Mouse (Mus musculus) left cerebral cortex, adult 2 months (tissue): Measurements from ENCODE around the gene Usp22. TPM values are rescaled to one million over a fixed set of nuclear protein-coding genes. Genes with fewer than 3 reads are reported as not detected.
"Not testable (repeated sequence)": the region's sequence is repeated elsewhere in the genome, so short reads cannot be mapped to it uniquely, and the experiment has no call there.

Experiments used
- DNase-seq, 2 experiments: peaks; one replicate each; pipeline ENCODE4 v3.0.0; 2021 to 2022; ENCODE audit warnings: low spot score in 2 of 2, mixed read lengths in 1 of 2; ENCODE audit errors: extremely low spot score in 1 of 2
- H3K27ac ChIP-seq: fragments of 200-600 bp; 2 replicates; pipeline ENCODE4 v1.8.1; 2022
- H3K4me3 ChIP-seq: fragments of 200-600 bp; 2 replicates; pipeline ENCODE4 v1.8.1; 2022
- CTCF ChIP-seq: fragments of 200-600 bp; IDR thresholded peaks from 2 replicates; pipeline ENCODE4 v1.8.1; 2022; ENCODE audit warnings: antibody characterized with exemption, mild to moderate bottlenecking, moderate library complexity
- intact Hi-C: fragments of 180-260 bp; cut with DNase I; formaldehyde crosslinking; loops from one replicate; pipeline ENCODE4 v1.15.1; 2025
- total RNA-seq, 2 experiments: library from RNA; stranded (reverse); gene quantifications; 2 replicates each; pipeline ENCODE4 v1.2.3; 2021

Gene Usp22
- total RNA-seq, 2 experiments from 2014 or later: 194 to 209 TPM

DNA sequence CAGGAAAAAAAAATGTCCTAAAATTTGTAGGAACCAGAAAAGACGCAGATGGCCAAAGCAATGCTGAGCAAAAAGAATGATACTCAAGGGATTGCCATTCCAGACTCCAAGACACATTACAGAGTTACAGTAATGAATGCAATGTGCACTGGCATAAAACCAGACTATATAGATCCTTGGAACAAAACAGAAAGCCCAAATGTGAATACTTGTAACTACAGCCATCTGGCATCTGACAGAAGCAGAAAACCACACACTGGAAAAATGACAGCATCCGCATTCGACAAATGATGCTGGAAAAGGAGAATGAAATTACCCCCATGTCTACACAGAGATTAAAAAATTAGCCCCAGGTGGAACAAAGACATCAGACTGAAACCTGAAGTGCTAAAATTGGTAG is 5.5 kb upstream of the Usp22 start:
- intact Hi-C loops: no loop called here
- Histone ChIP-seq H3K27ac (no peak overlapping the region), H3K4me3 (no peak overlapping the region)
- DNase-seq: no peak
- TF ChIP-seq CTCF: no peak

DNA sequence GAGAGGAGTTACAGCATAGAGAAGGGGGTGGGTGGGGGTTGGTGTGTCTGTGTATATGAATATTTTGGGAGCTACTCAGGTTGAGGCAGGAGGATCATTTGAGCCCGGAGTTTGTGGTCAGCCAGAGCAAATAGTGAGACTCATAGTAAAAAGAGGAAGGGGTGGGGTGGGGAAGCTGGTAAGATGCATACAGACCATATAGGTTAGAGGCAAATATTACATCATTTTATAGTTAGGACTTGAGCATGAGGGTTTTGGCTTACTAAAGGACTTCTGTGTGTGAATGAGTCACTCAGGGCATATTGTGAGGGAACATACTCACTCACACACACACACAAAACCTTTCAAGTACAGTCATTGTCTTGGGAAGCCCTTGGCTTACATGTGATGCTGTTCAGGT is 1.5 kb upstream of the Usp22 start:
- no peak overlapping the region for H3K4me3 ChIP-seq
- no peak overlapping the region for H3K27ac ChIP-seq
- no peak for DNase-seq
- no peak for TF ChIP-seq CTCF
- intact Hi-C loops: loop anchor here (5.0 kb wide), 1 partner anchor 231 kb away; no protein-coding TSS in a partner anchor

DNA sequence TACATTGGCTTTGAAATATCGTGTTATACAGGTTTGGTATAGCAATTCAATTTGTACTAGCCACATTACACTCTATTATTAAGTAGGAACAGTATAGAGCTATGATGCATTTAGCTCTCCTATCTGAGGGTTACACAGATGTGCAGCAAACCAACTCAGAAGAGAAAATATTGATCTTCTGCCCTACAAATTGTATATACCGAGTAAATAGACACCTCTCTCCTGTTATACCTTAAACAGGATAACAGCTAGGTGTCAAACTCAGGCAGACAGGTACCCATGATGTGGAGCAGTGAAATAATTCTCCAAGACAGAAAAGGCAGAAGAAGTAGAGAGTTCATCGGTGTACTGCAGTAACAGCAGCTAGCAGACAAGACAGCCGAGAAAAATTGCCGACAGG is 923 bp upstream of the Usp22 start:
- H3K27ac ChIP-seq: peak overlapping the region; percentile 81; the same call in 1 of the 2 replicates
- no peak for TF ChIP-seq CTCF

DNA sequence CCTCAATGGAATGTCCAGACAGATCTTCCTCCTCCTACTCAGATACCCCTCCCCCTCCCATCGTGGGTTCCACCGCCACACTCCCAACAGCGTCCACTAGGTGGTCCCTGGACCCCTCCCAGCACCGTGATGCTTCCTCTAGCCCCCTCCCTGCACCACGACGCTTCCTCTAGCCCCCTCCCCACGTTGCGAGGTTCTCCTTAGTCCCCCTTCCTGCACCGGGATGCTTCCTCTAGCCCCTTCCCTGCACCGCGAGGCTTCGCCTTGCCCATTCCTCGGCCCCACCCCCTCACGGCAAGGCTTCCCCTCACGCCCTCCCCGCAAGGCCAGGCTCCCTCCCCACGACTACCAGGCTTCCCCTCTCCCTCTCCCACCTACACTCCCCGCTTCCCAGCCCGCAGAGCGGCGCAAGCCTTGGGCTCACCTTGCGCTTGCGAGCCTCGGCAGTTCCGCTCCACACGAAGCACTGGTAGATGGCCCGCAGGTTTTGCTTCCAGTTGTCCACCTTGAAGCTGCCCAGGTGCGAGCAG is 499 bp downstream of the Usp22 start:
- DNase-seq: no peak
- Histone ChIP-seq H3K4me3 (peak overlapping the region; percentile 81), H3K27ac (peak overlapping the region; percentile 99)
- intact Hi-C loops: no loop called here
- peak; percentile 36 for TF ChIP-seq CTCF

More for the DNA sequence above, 923 bp upstream of the Usp22 start:
- DNase-seq: no peak
- H3K4me3 ChIP-seq: peak overlapping the region; percentile 43
- intact Hi-C loops: loop anchor here (5.0 kb wide), 1 partner anchor 232 kb away; no protein-coding TSS in a partner anchor

DNA sequence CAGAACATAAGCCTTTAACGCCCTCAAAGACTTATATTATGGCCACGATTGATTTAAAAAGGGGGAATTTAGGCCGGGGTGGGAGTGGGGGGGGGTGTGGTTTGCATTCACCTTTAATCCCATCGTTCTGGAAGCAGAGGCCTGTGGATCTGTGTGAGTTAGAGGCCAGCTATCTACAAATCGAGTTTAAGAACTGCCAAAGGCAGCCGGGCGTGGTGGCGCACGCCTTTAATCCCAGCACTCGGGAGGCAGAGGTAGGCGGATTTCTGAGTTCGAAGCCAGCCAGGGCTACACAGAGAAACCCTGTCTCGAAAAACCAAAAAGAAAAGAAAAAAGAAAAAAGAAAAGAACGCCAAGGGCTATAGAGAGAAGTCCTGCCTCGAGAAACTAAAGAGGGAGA is 1.4 kb downstream of the Usp22 start:
- intact Hi-C loops, DNase-seq, H3K27ac ChIP-seq: not testable (repeated sequence)
- peak overlapping the region; percentile 81 for H3K4me3 ChIP-seq

DNA sequence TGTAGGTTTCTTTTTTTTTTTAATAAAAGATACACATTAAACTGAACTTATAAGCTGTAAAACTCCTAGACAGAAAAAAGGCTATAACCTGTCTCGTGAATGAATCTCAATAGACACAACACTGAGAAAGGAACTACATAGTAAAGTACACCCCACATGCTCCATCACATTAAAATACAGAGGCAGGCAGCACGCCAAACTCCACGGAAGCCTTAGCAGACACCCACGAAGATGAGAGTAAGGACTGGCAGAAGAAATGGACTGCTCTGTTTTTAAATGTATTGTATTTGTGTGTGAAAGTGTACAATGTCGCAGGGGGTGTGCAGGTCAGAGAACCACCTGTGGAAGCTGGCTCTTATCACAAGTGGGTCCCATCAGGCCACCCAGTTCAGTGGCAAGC is 4.7 kb downstream of the Usp22 start:
- no peak for TF ChIP-seq CTCF
- DNase-seq: no peak
- no peak overlapping the region for H3K27ac ChIP-seq
- intact Hi-C loops: no loop called here
- no peak overlapping the region for H3K4me3 ChIP-seq

DNA sequence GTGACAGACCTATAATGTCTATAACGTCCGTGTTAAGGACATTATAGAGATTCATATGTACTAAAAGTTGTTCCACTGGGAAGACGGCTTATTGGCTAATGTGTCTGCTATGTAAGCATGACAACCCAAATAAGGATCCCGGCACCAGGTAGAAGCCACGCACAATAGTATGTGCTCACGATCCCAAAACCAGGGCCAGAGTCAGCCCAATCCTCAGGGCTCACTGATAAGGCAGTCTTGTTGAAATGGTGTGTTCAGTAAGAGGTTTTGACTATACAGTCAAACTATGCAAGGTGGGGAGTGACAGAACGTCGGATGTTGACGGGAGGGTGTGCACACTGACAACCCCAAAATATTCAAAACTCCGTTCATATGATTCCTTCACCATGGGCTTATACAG is 10.0 kb downstream of the Usp22 start:
- H3K4me3 ChIP-seq: no peak overlapping the region
- no peak overlapping the region for H3K27ac ChIP-seq
- intact Hi-C loops: no loop called here
- TF ChIP-seq CTCF: no peak
- DNase-seq: no peak

DNA sequence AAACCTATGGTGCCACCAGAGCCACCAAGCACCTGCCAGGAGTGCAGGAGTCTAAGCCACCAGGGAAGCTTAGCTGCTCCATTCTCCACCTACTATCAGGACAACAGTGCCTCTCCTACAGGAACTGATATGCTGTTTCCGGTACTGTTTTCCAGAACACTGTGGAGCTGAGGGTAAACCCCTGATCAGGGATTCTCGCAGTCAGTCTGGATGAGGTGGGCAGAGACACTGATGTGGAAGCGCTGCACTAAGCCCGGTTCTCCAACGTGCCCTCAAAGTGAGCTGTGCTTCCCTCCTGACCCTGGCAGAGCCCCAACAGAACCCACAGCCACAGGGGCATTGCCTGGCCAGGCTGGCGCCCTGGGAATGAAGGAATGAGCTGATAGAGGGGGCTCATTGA is 10.5 kb downstream of the Usp22 start:
- intact Hi-C loops: no loop called here
- Histone ChIP-seq H3K27ac (no peak overlapping the region), H3K4me3 (no peak overlapping the region)
- no peak for TF ChIP-seq CTCF
- no peak for DNase-seq

DNA sequence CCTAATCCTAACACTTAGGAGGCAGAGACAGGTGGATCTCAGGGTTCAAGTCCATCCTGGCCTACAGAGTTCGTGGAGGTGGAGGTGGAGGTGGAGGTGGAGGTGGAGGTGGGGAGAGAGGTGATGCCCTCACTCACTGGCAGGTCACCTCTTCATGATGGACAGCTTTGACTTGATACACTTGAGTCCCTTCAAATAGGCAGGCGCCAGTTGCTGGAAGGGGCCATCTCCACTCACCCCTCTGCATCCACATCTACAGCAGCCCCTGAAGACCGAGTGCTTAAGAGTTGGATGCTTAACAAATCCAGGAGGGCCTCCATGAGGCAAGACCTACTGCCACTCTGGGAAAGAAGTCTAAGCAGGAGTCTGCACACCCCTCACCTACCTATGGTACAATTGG is 11.5 kb downstream of the Usp22 start:
- TF ChIP-seq CTCF: no peak
- no peak for DNase-seq
- intact Hi-C loops: no loop called here
- H3K27ac ChIP-seq: no peak overlapping the region
- no peak overlapping the region for H3K4me3 ChIP-seq

DNA sequence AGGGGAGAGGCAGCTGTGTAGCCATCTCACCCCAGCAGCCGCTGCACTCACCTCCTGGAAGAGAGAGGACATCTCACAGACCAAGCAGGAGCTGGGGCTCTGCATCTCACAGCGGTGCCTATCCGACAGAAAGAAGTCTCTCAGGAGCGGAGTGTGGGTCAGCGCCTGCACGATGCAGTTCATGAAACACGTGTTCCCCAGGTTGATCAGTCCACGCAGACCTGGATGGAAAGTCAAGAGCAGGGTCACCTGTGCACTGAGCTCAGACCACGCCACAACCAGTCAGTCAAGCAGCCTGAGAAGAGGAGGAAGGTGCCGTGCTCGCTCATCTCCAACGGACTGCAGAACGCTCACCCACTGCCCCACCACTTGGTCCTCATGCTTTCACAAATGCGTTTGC is 12.1 kb downstream of the Usp22 start:
- H3K4me3 ChIP-seq: no peak overlapping the region
- H3K27ac ChIP-seq: no peak overlapping the region
- intact Hi-C loops: no loop called here
- no peak for TF ChIP-seq CTCF
- no peak for DNase-seq

DNA sequence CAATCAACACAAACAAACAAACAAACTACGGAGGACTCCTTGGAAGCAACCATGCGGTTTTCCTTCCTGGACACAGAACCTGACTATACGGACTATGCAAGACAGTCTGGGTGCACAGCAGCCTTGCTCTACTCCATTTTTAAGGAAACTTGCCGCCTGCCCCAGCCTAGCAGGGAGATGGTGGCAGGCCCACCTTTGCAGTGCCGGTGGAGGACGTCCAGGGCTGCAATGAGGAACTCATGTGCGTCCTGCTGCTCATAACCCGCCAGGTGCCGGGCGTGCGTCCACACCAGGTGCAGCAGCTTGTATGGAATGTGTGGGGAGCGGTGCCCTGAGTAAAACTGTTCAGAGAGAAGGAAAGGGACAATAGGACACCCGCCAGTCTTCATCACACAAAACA is 13.7 kb downstream of the Usp22 start:
- intact Hi-C loops: no loop called here
- H3K27ac ChIP-seq: no peak overlapping the region
- no peak for TF ChIP-seq CTCF
- H3K4me3 ChIP-seq: no peak overlapping the region
- no peak for DNase-seq

DNA sequence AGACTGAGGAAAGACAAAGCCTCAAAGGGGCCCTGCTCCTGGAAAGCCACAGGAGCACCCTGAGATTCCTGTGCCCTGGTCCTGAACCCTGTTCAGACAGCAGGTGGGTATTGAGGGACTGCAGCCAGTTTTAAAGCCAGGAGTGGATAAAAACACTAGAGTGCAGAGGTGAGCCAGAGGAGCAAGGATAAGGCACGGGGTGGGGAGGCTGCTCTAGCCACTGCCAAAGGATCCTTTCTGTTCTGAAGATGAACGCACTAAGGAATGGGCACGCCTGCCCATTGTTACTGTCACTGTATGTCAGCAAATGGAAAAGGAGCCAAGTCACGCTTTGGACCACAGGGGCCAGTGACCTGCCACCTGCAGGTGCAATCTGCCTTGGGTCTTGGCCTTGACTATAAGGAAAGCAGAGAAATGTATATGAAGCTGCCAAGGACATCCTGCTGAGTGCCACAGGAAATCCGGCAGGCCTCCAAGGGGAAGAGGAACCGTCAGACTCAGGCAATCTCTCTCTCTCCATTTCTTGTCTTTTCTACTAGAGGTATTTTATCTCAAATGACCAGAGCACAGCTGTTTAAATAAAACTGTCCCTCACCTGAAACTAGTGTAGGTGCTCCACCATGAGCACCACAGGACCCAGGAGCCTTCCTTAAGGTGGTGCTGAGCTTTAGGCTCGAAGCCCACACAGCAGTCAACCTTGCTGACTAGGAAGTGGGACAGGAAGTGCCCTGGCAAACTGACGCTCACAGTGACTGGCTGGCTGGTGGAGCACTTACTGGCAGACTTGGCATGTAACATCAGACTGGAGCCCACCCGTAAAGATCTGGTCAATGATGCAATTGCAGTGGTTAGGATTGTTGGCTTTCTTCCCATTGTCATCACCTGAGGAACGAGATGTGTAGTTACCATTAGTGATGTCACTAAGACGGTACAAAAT is 14.8 kb downstream of the Usp22 start:
- H3K4me3 ChIP-seq: no peak overlapping the region
- intact Hi-C loops: no loop called here
- no peak overlapping the region for H3K27ac ChIP-seq
- DNase-seq: no peak
- no peak for TF ChIP-seq CTCF

DNA sequence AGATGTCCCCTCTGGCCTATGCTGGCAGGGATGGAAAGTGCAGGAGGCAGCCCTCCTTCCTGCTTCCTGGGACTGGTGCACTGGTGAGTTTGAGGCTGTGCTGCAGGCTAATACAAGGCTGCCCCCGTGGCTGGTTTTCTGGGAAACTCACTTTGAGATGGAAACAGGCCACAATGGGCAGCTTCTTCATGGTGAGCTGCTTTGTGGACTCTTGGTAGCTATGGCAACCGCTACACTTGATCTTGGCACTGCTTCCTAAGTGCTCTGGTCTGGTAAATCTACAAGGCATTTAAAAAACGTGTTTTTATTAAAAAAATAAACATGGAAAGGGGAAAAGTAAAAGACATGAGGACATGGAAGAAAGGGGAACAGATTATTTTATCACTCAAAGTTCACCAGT is 16.7 kb downstream of the Usp22 start:
- no peak for DNase-seq
- no peak overlapping the region for H3K4me3 ChIP-seq
- no peak overlapping the region for H3K27ac ChIP-seq
- no peak for TF ChIP-seq CTCF
- intact Hi-C loops: no loop called here
